Mouse (Mus musculus) 416B (cell line): Measurements from ENCODE around the gene Popdc3.
A peak's percentile ranks its signal among the peaks of the same experiment; 100 is the strongest.
"Not testable (repeated sequence)": the region's sequence is repeated elsewhere in the genome, so short reads cannot be mapped to it uniquely, and the experiment has no call there.

ENCODE experiments used
- DNase-seq: peaks from one replicate; pipeline ENCODE4 v3.0.0; 2011; ENCODE audit warnings: low read depth

The Popdc3 gene

DNA sequence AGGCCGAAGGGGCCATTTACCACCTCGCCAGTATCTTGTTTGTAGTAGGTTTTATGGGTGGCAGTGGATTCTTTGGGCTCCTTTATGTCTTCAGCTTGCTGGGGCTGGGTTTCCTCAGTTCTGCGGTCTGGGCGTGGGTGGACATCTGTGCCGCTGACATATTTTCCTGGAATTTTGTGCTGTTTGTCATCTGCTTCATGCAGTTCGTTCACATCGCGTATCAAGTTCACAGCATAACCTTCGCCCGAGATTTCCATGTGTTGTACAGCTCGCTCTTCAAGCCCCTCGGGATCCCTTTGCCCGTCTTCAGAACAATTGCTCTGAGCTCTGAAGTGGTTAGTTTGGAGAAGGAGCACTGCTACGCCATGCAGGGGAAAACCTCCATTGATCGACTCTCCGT is 137.0 kb downstream of the Popdc3 start:
- DNase-seq = no peak

DNA sequence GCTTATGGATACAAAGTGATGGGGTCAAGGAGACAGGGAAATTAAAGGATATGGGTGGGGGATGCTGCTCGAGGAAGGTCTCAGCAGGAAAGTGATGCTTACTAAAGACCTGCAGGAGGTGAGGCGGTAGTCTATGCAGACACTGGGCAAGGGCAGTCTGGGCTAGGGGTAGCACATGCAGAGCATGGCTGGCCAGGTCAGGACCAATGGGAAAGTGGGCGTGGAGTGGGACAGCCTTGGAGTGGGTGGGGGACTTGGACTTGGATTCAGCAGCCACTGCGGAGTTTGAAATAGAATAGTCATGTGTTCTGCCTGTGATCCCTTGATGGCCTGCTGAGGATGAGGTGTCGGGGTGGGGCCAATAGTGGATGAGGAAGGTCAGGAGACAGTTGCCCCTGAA is 141.0 kb downstream of the Popdc3 start:
- no peak for DNase-seq

DNA sequence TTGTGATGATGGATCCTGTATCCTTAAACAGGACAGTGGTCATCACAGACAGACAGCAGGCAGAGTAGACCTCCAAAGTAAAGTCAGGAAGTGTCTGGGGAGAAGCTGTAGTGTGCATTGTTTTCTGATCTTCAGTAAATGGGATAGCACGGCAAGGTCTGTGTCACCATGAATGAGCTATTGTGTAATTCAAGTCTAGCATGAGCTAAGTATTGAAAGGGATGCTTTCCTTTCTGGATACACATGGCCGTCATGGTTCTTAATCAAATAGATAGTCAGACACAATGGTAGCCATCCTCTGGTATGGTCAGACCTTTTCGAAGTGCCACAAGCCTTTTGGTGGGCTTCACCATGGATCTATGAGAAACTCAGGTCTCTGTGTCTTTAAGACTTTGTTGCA is 142.4 kb downstream of the Popdc3 start:
- no peak for DNase-seq

DNA sequence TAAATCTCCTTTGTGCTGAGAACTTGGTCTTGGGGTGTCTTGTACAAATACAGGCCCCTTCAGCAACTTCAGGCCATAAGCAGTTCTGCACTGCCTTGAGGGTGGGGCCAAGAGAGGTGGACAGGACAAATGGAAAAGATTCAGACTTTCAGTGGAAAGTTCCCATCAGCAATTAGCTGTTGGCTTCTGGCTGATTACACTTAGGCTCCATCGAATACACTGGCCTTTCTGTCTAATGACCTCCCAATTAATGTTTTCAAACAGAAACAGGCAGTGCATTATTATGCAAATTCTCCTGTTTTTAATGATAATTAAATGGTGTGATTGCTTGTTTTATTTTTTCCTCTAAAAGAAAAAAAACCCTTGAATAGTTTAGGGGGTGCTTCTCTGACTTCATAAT is 146.3 kb downstream of the Popdc3 start:
- DNase-seq = no peak

DNA sequence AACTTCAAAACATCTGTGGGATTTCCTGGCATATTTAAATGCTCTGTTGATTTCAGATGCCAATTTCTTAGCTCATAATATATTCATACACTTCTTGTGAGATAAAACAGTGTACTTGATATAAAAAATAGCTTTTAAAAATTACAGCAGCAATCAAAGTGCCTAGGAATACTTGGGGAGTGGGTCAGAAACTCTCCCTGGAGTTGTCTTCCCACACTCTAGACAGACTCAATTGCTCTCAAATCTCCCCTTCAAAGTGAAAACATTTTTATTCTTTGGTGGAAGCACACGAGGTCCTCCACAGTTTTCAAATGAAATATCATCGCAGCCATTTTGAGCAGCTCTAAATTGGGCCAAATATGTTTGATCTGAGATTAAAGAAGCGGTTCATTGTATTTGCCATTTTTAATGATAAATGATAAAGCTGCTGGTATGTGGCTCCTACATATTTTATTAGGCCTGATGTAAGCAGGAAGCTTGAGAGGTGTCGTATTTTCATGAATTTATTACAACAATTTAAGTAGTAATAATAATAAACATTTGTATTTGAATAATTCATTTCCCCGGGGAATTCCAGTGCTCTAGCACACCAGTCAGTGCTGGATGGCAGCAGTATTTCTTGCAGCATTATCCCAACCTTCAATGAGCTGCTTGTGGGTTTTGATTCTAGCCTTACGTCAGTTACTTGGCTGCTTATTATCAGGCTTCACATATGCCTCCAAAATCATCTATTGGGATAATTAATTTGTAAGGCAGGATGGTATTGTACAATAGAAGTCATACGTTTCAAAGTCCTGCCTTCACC is 150.5 kb downstream of the Popdc3 start:
- DNase-seq = no peak

DNA sequence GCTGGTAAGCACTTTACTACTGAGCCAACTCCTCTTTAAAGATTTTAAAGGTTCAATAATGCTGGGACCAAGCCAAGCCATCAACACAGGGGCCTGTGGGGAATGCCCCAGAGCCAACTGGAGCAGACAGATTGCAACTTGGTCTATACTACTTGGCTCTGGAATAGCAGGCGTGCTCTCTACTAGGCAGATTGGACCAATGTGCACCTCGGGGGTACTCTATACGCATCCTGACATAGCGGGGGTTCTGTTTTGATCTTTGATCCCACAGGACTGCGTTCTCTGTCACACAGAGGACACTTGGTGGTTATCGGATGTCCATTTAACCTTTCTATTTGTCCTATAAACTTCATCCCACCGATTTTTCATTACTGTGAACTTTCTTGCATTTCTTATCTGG is 157.0 kb downstream of the Popdc3 start:
- DNase-seq = no peak

DNA sequence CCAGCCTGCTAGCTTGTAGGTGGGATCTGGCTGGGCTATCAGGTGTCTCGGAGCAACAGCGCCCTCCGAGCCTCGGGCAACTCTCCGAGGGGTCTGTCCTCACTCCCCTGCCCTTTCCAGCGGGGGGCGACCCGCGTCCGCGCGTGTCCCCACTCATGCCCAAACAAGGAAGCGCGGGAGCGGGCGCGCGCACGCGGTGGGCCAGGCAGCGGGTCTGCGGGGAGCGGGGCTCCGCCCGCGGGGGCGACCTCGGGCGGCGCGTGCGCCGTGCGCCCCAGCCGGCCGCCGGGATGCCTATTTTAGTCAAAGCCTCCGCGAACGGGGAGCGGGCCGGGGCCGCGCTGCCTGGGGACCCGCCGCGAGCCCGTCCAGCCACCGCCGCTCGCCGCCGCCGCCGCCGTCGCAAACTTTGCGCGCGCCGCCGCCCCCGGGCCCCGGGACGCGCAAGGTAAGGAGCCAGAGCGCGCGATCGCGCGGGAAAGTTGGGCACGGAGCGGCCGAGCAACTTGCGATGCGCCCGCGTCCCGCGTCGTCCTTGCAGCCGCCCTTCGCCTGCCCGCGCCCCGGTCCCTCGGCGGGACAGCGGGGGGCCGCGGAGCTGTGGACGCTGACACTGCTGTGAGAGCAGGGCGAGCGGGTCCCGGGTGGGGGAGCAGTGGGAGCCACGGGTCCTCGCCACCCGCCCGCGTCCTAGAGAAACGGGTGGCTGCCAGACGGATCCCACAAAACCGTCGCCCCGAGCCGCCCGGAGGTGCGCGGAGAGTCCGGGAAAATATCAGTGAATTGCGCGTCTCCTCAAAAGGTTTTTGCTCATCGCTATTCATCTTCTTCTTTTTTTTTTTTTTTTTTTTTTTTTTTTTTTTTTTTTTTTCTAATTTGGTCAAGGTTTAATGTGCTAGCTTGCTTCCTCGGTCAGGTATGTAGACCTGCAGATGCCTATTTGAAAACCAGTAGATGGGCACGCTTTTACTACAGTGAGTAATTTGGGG is 157.8 kb downstream of the Popdc3 start, which contains the start of gene Bves:
Bves (plus strand) TSS at position 339 of the 989 bp plus-strand sequence.
- no peak for DNase-seq

DNA sequence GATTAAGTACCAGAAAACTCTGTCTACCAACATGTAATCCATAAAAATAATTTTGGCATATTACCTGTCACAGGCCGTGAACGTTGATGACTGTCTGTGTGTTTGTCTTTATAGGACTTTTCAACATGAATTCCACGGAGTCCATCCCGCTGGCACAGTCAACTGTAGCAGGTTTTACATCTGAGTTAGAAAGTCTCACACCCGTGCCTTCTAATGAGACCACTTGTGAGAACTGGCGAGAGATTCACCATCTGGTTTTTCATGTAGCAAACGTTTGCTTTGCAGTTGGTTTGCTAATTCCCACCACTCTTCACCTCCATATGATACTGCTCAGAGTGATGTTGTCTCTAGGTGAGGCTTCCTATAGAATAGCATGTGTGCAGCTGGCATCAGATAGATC is 161.2 kb downstream of the Popdc3 start:
- DNase-seq = no peak

DNA sequence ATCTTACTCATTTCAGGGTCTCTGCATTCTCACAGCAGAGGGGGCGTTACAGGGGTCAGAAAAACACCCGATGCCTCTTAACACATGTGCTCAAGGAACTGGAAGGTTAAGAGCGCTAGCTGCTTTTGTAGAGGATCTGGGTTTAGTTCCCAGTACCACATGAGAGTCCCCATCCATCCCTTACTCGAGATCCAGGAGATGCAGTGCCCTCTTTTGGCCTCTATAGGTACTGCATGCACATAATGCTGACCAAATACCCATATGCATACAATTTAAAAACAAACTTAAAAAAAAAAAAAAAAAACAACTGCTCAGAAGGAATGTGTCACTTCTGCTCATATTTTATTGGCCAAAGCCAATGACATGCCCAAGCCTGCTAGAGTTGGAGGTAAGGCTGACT is 166.5 kb downstream of the Popdc3 start:
- DNase-seq = peak; percentile 7

DNA sequence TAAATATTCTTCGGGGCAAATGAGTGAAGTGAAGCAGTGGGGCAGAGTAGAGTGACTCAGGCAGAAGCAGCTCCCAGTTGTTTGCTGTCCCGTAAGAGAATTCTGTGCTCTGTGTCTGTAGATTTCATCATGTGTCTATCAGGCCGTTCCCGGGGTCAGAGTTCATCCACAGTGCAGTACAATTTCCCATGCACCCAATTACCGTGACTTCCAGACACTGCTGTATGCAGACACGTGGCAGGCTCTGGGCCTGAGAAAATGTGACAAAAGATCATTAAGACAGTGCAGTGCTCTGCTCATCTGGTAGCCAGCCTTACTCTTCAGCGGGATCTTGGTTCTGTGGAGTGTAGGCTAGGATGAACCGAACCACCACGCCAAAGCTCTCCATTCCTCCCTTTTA is 167.3 kb downstream of the Popdc3 start:
- DNase-seq = no peak

DNA sequence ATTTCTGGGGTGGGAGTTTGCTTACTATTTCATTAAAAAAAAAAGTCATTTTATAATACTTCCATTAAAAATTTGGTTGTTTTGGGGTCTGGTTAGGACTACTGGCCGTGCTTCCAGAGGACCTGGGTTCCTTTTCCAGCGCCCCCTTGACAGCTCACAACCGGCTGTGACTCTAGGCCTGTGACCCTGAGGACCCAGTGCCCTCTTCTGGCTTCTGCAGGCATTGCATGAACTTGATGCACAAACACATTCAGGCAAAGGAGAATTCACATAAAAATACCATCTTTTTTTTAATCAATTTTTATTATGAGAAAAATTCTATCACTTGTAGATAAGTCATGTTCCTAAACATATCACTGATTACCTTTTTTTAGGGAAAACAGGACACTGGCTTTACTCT is 170.2 kb downstream of the Popdc3 start:
- DNase-seq = not testable (repeated sequence)

DNA sequence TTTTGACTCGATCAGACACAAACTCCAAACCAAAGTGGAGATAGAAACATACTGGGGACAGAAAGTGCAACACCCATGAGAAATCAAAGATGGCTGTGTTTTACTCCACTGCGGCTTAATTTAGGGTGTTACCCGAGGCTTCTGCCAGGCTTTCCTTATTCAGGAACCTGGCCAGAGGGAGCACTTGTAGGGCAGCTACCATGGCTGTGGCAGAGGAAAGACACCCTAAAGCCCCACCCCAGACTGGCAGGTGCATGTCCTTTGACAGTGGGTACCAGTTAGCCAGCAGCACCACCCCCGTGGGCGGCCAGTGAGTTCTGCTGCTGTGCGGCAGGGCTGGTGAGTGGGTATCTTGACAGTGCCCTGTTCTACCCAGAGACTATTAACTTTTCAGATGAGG is 178.2 kb downstream of the Popdc3 start:
- DNase-seq = no peak

DNA sequence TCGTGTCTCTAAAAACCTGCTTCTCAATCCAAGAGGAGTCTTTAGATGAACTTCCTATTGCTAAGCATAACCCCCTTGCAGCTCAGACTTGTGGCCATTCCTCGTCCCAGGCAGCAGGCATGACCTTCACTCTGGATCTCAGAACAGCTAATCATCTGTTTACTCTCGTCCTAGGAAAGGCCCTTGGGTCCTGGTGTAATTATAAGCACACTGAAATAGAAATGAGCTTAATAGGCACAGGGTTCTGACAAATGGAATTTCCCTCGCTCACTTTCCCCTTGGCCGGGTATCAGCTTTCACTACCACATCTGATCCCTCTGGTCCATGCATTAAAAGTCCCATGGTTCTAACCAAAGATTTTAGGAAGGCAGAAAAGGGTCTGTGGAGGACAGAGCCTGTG is 185.5 kb downstream of the Popdc3 start:
- DNase-seq = no peak

DNA sequence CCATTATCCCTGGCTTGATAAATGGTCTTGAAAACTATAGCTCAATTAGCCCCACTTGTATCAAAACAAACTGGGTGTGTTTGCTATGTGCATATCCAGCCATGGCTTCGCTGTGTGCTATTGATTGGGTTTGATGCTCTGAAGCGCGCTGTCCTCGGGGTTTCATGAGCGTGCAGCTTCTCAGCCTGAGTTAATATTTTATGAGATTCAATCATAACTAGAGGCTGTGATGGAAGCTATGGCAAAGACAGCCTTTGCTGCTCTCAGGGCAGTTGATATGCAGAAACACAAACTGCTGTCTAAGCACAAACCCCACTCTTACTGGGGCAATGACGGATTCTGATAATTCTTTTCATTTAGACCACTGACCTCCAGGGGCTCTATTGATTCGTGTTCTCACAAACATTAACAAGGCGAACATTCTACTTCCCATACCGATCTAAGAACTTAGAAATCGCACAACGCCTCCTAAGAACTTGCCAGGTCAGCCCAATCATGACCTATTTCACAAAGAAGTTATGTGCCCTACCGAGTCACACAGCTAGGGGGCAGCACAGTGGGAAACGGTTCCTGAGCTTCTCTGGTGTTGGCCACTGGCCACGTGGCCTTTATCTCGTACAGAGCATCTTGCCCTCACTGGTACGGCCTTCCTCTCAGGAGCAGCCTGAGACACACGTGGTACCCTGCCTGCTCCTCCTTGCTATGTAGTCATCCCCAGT is 189.2 kb downstream of the Popdc3 start:
- peak; percentile 15 for DNase-seq
